Mouse (Mus musculus) stomach, embryonic 14.5 days (tissue): ENCODE data around the gene Mysm1. TPM values are rescaled to one million over a fixed set of nuclear protein-coding genes. Genes with fewer than 3 reads are reported as not detected.

Experiments used
- ATAC-seq: fragments of 200-750 bp; cut with Nextera tagmentation; 2 replicates; pipeline ENCODE4 v1.8.0; 2017; ENCODE audit warnings: low read depth, moderate TSS enrichment; ENCODE audit not compliant: insufficient number of reproducible peaks, insufficient read depth, low FRiP score
- H3K27ac ChIP-seq: fragments of 300-500 bp; sonication (generic); 2 replicates; pipeline ENCODE4 v1.5.1; 2014; ENCODE audit warnings: mild to moderate bottlenecking, low read length, moderate library complexity, mixed read lengths
- H3K27me3 ChIP-seq: fragments of 300-500 bp; sonication (generic); 2 replicates; pipeline ENCODE4 v1.6.1; 2014; ENCODE audit warnings: low read length, control low read depth, mixed read lengths; ENCODE audit not compliant: control insufficient read depth, insufficient read depth
- H3K36me3 ChIP-seq: fragments of 300-500 bp; sonication (generic); 2 replicates; pipeline ENCODE4 v1.6.1; 2014; ENCODE audit warnings: mild to moderate bottlenecking, control low read depth, low read length, moderate library complexity, mixed read lengths; ENCODE audit not compliant: control insufficient read depth, insufficient read depth
- H3K4me1 ChIP-seq: fragments of 300-500 bp; sonication (generic); 2 replicates; pipeline ENCODE4 v1.6.1; 2014; ENCODE audit warnings: low read length, control low read depth, mixed read lengths; ENCODE audit not compliant: control insufficient read depth, insufficient read depth
- H3K4me2 ChIP-seq: fragments of 300-500 bp; sonication (generic); replicated peaks from 2 replicates; pipeline ENCODE4 v1.6.1; 2014; ENCODE audit warnings: low read depth, low read length, control low read depth
- H3K4me3 ChIP-seq: fragments of 300-500 bp; sonication (generic); 2 replicates; pipeline ENCODE4 v1.5.1; 2014; ENCODE audit warnings: low read depth, low read length, control low read depth
- H3K9ac ChIP-seq: fragments of 300-500 bp; sonication (generic); replicated peaks from 2 replicates; pipeline ENCODE4 v1.6.1; 2014; ENCODE audit warnings: low read depth, mild to moderate bottlenecking, control low read depth, low read length, moderate library complexity, mixed read lengths
- H3K9me3 ChIP-seq: fragments of 300-500 bp; sonication (generic); 2 replicates; pipeline ENCODE4 v1.6.1; 2016; ENCODE audit warnings: low read depth, low read length, control low read depth; ENCODE audit not compliant: control insufficient read depth
- WGBS: fragments of 180-500 bp; shearing (Covaris S2); extraction: QIAGEN DNeasy Blood & Tissue Kit; methylation state at CpG from one replicate; pipeline ENCODE4 v1.1.7; 2014; 5-methylcytosine and 5-hydroxymethylcytosine counted together
- polyA plus RNA-seq: library from polyadenylated mRNA; unstranded; fragments of >200 nt; fragmentation: Nextera tagmentation; extraction: Ambion mirVana; gene quantifications from 2 replicates; pipeline ENCODE4 v1.2.1, GENCODE M21; 2014

Gene Mysm1
- polyA plus RNA-seq, 1 experiment from 2014 or later = 55.7 TPM

DNA sequence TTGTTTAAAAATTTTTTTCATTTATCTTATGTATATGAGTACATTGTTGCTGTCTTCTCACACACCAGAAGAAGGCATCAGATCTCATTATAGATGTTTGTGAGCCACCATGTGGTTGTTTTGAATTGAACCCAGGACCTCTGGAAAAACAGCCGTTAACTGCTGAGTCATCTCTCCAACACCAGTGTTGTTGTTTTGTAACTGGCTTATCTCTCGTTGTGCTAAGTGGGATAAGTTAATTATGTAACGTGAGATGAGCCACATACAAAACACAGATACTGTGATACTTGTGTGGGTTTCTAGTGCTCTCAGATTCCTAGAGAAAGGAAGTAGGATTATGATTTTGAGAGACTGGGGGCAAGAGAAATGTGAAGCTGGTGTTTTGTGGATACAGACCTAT, 11.3 kb upstream of the Mysm1 start:
- Histone ChIP-seq H3K4me3 (no peak overlapping the region), H3K9ac (no peak overlapping the region), H3K36me3 (no peaks in the 10 kb centered on the region), H3K9me3 (no peaks in the 10 kb centered on the region), H3K4me1 (no peaks in the 10 kb centered on the region), H3K27ac (no peak overlapping the region), H3K4me2 (no peak overlapping the region), H3K27me3 (no peaks in the 10 kb centered on the region)
- 45% methylated on average over 3 of the region's 3 CpGs for WGBS
- ATAC-seq = no peak

DNA sequence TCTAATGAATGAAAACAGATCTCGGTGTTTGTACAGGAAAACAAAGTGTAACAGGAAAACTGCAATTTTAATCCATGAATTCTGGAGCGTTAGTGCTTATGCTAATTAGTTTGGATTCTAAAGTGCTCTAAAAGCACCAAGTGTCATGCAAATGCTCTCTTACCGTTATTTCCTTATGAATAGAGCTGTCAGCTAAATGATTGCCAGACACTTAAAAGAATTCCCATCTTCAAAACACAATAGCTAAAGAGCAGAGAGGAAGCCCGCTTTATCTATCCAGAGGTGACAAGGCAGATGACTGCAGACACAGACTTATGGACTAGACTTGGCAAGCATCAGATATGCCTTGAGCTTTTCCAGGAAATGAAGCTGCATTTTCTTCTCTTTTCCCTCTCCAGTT, 8.8 kb upstream of the Mysm1 start:
- Histone ChIP-seq H3K4me3 (no peak overlapping the region), H3K36me3 (no peaks in the 10 kb centered on the region), H3K27ac (no peak overlapping the region), H3K9me3 (no peaks in the 10 kb centered on the region), H3K9ac (no peak overlapping the region), H3K27me3 (no peaks in the 10 kb centered on the region), H3K4me1 (no peaks in the 10 kb centered on the region), H3K4me2 (no peak overlapping the region)
- WGBS = 50% methylated on average over 4 of the region's 4 CpGs
- ATAC-seq = no peak

DNA sequence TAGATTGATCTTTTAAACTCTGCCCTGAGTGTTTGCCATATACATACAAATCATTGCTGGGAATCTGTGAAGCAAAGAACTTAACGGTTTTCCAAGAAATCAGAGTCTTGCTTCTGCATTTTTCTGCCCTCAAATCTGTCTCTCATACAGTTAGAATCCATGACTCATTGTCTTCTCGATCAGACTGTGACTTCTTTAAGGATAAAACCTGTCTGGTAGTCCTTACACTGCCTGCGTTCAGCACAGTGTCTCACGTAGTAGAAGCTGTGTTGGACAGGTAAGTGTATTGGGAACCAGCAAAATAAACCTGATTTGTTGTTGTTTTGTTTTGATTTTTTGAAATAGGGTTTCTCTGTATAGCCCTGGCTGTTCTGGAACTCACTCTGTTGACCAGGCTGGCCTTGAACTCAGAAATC, 608 bp upstream of the Mysm1 start:
- no peaks in the 10 kb centered on the region for H3K9me3 ChIP-seq
- peaks cover 11% of the 10 kb centered on the region for H3K4me1 ChIP-seq
- peak overlapping the region; percentile 86 for H3K4me3 ChIP-seq
- no peaks in the 10 kb centered on the region for H3K27me3 ChIP-seq
- peaks cover 10% of the 10 kb centered on the region; the same call in 1 of the 2 replicates for H3K36me3 ChIP-seq
- H3K27ac ChIP-seq = peak overlapping the region; percentile 88; the same call in 1 of the 2 replicates
- peak overlapping the region; percentile 88 for H3K9ac ChIP-seq
- peak overlapping the region; percentile 52 for H3K4me2 ChIP-seq
- no peak for ATAC-seq
- 43% methylated on average over 4 of the region's 4 CpGs for WGBS

DNA sequence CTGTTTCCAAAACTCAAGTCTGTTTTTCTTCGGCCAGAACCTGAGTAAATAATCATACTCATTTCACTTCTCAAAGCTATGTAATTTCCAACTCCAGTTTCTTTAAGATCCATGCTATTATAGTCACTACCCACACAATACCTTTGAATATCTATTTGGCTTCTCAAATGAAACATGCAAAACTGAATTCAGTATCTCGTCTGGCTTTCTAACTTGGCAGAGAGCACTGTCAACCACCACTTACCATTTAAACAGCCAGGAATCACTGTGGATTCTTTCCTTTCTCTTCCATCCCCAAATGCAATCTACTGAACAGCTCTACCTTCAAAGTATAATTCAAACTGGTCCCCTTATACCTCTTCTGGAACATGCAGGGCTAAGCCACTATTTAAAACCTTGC, 5.6 kb downstream of the Mysm1 start:
- WGBS = 95% methylated on average over 2 of the region's 2 CpGs
- ATAC-seq = no peak

DNA sequence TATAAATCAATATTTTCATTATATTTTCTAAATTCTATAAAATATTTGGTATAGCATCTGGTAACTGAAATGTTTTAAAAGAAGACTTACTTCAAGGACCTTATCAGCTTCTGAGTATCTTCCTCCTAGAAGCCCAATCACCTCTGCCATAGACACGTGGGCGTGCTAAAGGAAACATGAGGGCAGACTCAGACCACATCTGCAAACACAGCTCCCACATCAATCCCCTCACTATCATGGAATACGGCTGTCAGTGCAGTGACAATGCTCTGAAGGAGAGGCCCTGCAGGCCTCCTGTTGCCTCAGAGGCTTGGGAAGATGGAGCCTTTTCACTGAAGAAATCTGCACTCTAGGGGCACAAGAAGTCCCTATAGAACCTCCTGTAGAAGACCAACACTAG, 26.1 kb downstream of the Mysm1 start:
- Histone ChIP-seq H3K9ac (no peak overlapping the region), H3K27me3 (no peaks in the 10 kb centered on the region), H3K9me3 (no peaks in the 10 kb centered on the region), H3K4me2 (no peak overlapping the region), H3K27ac (no peak overlapping the region), H3K4me1 (no peaks in the 10 kb centered on the region), H3K36me3 (peaks cover 71% of the 10 kb centered on the region), H3K4me3 (no peak overlapping the region)
- ATAC-seq = no peak
- WGBS = 83% methylated on average over 3 of the region's 3 CpGs

More for the DNA sequence above, 5.6 kb downstream of the Mysm1 start:
- Histone ChIP-seq H3K9me3 (no peaks in the 10 kb centered on the region), H3K4me2 (no peak overlapping the region), H3K9ac (no peak overlapping the region), H3K27me3 (no peaks in the 10 kb centered on the region), H3K4me1 (peaks cover 11% of the 10 kb centered on the region), H3K4me3 (no peak overlapping the region), H3K36me3 (peaks cover 38% of the 10 kb centered on the region), H3K27ac (no peak overlapping the region)

DNA sequence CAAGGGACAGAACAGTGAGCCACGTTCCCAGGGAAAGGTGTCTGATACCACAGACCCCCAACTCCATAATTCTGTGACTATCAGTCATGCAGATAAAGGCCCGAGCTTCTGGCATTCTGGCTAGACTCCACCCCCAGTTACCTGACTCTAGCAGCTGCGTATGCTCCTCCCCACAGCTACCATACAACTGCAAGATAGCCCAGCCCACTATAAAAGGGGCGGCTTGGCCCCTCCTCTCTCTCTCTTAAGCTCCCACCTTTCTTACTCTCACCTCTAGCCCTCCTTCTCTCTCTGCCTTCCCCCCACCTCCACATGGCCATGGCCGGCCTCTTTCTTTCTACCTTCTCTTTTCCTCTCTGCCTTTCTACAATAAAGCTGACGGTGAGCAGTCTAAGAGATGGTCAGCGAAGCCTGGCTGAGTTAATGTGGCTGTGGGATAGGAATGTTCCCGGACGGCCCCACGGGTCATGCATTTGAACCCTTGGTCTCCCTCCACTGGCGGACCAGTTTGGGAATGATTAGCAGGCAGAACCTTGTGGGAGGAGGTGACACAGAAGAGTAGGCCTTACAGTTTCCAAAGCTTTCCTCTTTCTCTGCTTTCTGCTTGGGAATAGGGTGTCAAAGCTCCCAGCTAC, 37.6 kb downstream of the Mysm1 start:
- no peak overlapping the region for H3K9ac ChIP-seq
- no peak overlapping the region for H3K4me2 ChIP-seq
- H3K27me3 ChIP-seq = no peaks in the 10 kb centered on the region
- no peak overlapping the region for H3K27ac ChIP-seq
- no peak overlapping the region for H3K4me3 ChIP-seq
- no peaks in the 10 kb centered on the region for H3K4me1 ChIP-seq
- peaks cover 9% of the 10 kb centered on the region; the same call in 1 of the 2 replicates for H3K36me3 ChIP-seq
- no peaks in the 10 kb centered on the region for H3K9me3 ChIP-seq
- 73% methylated on average over 11 of the region's 11 CpGs for WGBS
- no peak for ATAC-seq

DNA sequence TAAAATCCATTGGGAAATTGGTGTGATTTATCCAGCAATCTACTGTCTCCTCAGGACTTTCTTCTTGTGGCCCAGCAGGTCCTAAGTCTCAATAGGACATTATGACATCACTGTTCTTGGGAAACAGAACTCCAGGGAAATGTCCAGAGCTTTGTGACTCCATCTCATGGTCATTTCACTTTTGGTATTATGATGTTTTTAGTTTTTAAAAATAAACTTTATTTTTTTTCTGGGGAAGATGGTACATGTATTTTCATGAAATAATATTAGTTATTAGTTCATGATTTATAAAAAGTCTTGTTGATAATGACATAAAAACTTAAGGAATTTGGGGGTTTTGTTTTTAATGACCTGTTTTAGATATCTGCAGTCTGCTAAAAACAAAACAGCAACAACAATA, 50.2 kb downstream of the Mysm1 start, which contains the start of gene Eqtn:
TSS of gene Eqtn (minus strand) at position 101 of the 400 bp plus-strand sequence.
- H3K27ac ChIP-seq = no peak within 1 kb of the TSS
- H3K4me2 ChIP-seq = no peak within 1 kb of the TSS
- no peak within 1 kb of the TSS for H3K4me3 ChIP-seq
- no peaks in the 10 kb centered on the region for H3K27me3 ChIP-seq
- H3K9ac ChIP-seq = no peak within 1 kb of the TSS
- ATAC-seq = no peak
- H3K36me3 ChIP-seq = no peaks in the 10 kb centered on the region
- no peaks in the 10 kb centered on the region for H3K9me3 ChIP-seq
- H3K4me1 ChIP-seq = no peaks in the 10 kb centered on the region

DNA sequence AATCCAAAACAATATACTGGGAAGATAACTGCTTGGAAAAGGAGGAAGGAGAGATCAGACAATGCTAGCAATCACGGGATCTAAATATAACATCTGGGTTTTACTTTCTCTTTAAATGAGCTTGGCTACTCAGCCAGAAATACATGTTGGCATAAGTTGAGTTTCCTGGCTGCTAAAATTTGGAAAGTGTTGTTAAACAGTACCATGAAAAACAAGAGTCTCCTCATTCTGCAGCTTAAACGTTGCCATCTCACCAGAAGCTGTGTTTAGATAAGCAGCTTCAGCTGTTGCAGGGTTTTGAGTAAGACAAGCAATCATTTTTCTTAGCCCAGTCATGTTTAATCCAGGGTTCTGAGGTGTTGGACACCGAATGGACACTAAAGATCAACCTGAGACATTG, 77.1 kb downstream of the Mysm1 start:
- Histone ChIP-seq H3K9ac (no peak overlapping the region), H3K36me3 (no peaks in the 10 kb centered on the region), H3K4me3 (no peak overlapping the region), H3K4me1 (no peaks in the 10 kb centered on the region), H3K9me3 (no peaks in the 10 kb centered on the region), H3K27ac (no peak overlapping the region), H3K4me2 (no peak overlapping the region), H3K27me3 (no peaks in the 10 kb centered on the region)
- ATAC-seq = no peak
- WGBS = 46% methylated on average over 3 of the region's 3 CpGs

DNA sequence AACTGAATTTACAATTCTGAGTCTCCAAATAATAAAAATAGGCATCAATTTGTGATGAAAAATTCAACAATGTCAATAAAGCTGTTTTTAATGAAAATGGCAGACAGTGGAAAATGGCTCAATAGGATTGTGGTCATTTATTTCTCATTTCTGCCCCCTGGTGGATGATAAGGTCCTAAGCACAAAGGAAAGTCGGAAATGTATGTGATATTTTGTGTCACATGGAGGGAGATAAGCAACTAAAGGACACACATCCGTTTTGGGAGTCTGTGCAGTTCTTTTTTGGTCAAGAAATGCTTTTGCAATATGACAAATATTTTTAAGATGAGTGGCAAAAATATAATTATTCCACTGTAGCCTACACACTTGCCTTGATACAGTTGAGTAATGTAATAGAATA, 78.2 kb downstream of the Mysm1 start:
- Histone ChIP-seq H3K9me3 (no peaks in the 10 kb centered on the region), H3K27me3 (no peaks in the 10 kb centered on the region), H3K4me3 (no peak overlapping the region), H3K4me2 (no peak overlapping the region), H3K36me3 (no peaks in the 10 kb centered on the region), H3K4me1 (no peaks in the 10 kb centered on the region), H3K27ac (no peak overlapping the region), H3K9ac (no peak overlapping the region)
- WGBS = 16% methylated on average over 2 of the region's 2 CpGs
- ATAC-seq = no peak
